Mouse (Mus musculus): ENCODE measurements at regions not wholly inside any gene's neighbourhood (a gene's known extent, or its start where the extent isn't known, plus 50 kb on each side); places are given as distances from the start of the nearest gene placed in this dataset.
A peak's percentile ranks its signal among the peaks of the same experiment; 100 is the strongest.

DNA sequence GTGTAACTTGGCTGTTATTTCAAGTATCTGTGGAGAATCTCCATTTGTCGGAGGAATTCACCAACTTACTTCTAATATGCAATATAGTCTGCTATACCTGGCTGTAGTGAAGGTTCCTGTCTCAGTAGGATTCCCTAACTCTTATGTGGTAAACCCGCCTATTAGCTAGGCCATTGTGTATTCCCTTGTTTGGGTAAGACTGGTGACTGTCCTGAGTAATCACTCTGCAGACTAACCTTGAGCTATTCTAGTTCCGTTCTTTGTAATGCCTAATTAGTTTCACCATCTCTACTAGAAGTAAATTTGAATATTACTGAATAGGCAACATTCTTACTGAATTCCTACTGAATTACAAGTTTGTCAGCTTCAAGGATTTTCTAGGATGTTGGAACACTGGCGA lies 1380.8 kb upstream of the 1700008P02Rik start:
- DNase-seq: no peak

DNA sequence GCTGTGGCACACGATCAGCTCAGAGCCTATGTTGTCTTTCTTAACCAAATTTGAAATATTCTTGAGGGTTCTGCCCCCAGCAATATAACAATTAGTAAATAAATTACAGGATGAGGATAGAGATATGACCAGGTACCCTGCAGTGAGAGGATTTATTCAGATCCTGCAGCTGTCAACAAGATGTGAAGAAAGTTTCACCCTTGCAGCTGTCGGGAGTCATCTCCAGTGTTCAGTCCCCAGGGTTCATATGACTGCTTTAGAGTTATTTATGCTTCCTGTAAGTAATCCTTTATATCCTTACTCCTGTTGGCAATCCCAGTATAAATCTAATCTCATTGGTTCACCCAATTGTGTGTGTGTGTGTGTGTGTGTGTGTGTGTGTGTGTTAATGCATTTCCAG lies 1372.1 kb upstream of the 1700008P02Rik start:
- no peak for DNase-seq

DNA sequence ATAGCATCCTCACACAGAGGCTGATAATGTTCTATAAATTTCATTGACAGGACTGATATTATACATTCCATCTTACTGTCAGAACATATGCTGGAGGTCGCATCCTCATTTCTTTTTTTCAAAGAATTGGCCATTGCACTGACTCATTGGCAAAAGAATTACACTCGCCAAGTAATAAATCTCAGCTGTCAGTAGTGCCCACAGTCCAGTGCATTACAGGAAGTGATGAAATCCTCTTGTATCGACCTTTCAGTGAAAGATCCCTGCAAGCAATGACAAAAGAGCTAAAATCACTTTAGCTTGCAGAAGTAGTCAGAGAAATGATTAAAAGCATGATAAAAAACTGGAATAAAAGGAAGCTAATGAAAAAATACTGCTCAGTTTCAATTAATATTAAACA lies 1353.0 kb upstream of the 1700008P02Rik start:
- peak; percentile 6 for DNase-seq

DNA sequence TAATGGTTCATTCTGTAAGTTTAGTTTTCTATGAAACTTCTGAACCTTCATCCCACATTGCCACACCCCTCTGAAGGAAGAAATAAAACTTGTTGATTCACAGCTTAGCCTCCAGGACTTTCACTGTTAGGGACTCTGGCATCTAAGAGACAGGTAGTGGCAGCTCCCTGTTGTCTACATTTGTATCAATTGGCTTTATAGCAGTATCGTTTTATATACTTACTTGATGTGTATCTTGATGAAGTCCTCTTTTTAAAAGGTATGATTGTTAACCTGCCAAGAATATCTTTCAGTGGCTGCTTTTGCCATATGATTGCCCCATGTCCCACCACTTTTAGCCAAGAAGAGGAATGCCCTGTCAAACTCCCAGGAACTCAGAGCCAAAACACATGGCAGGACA lies 1333.7 kb upstream of the 1700008P02Rik start:
- DNase-seq: no peak

DNA sequence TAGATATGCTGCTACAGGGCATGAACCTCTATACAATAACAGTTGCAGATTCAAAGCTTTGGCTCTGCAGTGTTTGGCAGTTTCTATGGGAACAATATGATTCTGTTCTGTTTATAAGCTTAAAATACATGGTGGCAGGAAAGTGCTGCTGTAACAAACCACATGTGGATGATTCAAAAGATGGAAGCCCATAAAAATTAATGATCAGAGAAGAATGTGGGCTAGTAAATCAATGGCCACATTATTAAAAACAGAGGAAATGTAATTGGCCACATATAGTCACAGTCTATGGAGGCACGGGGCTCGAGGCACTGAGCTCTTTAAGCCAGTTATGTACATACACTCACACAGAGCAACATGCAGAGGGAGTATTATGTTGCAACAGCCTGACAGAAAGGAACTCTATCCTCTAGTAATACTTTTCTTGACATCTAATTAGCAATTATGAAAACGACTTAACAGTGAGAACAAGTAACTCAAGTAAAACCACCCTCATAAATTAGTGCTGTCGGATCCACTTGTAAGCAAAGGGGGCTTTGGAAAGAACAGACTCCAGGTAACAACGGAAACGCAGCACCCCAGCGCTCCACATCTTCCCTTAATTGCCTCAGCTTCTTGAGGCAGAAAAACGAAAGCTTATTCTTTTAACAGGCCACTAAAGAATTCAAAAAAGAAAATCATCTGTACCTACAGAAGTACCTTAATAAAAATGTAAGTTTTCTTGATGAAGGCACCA lies 1323.6 kb upstream of the 1700008P02Rik start:
- DNase-seq: peak; percentile 37
